Mouse (Mus musculus): ENCODE measurements around the gene Brox. TPM values are rescaled to one million over a fixed set of nuclear protein-coding genes. Genes with fewer than 3 reads are reported as not detected.
A peak's percentile ranks its signal among the peaks of the same experiment; 100 is the strongest.
"Not testable (repeated sequence)": the region's sequence is repeated elsewhere in the genome, so short reads cannot be mapped to it uniquely, and the experiment has no call there.

The Brox gene
- 40.3 and 50.3 TPM in 2 replicates for polyA plus RNA-seq (2016; fragmentation: Nextera tagmentation; extraction: Ambion mirVana)

GRCm38 (mm10) chr1:183296877-183297383, at the start of gene Brox:
Gene Brox, minus strand, starts transcription at chr1:183297269.
- no peaks in the 10 kb centered on the region for H3K9me3 ChIP-seq (replicated peaks)
- H3K27me3 ChIP-seq (ENCODE audit: low read depth, poor library complexity, severe bottlenecking), result no peaks in the 10 kb centered on the region
- peak within 1 kb of the TSS; percentile 59 for H3K4me3 ChIP-seq
- peak within 1 kb of the TSS; percentile 85 for H3K27ac ChIP-seq (replicated peaks)
- peak; percentile 95 for DNase-seq (ENCODE audit: low spot score)
- peaks cover 21% of the 10 kb centered on the region for H3K36me3 ChIP-seq
- WGBS, result under 1% methylated on average over 39 of the region's 39 CpGs
- peaks cover 4% of the 10 kb centered on the region; the same call in 1 of the 2 replicates for H3K4me1 ChIP-seq

DNA sequence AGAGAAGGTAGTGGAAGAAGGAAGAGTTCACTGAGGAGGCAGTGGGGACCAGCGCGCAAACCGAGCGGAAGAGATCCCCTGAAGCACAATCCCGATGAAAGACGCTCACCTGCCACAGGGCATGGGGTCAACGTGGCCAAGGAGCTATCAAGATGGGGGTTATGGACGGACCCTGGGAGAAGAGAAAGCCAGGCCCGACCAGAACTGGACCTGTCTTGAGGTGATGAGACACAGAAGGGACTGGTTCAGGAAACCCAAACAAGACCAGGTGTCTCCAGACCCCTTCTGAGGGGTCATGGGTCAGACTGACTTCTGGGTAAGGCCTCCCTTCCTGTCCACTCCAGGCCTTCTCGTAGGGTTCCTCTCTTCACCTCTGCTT, 48.7 kb upstream of the Brox start:
- no peak for DNase-seq (ENCODE audit: low spot score)
- Histone ChIP-seq H3K9me3 (replicated peaks) (no peaks in the 10 kb centered on the region), H3K4me1 (peaks cover 17% of the 10 kb centered on the region), H3K27me3 (ENCODE audit: low read depth, poor library complexity, severe bottlenecking) (no peaks in the 10 kb centered on the region), H3K27ac (replicated peaks) (peak overlapping the region; percentile 88), H3K36me3 (peaks cover 46% of the 10 kb centered on the region), H3K4me3 (peak overlapping the region; percentile 82)
- WGBS, result 11% methylated on average over 10 of the region's 10 CpGs

DNA sequence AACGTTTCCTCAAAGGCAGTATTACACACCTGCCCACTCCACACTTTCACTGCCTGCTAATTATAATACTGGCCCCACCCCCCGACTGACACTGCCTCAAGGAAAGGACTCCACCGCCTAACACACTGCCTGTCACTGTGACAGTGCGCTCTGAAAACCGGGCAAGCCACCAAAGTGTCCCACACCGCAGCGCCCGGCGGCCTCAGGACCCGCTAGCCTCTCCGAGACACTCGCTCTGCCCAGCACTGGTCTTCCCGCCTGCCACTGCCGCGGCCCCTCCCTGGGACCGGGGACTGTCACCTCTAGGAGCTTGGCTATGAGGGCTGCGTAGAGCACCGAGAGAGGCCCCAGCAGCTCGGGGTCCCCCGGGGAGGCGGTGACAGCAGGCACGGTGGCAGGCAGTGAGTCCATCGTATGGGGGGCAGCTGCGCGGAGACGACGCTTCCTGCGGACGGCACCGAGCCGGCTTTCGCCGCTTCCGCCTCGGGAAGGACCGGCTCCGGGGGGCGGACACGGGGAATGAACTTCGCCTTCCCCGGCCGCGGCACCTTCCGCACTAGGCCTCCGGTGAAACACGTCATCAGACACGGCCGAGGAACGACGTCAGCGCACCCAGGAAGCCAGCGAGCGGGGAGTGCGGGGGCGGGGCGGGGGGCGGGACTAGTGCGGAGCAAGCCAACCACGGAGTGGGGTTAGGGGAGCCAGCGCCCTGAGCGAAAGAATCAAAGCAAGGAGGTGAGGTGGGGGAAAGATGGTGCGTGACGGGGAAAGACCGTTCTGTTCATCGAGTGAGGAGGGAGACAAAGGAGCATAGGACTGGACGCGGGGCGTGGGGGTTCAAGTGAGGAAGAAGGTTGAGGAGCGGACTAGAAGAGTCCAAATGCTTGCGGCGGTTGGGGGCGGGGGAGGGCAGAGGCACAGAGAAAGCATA, 48.1 kb upstream of the Brox start:
- peaks cover 17% of the 10 kb centered on the region for H3K4me1 ChIP-seq
- H3K4me3 ChIP-seq, result peak overlapping the region; percentile 82
- peak overlapping the region; percentile 88 for H3K27ac ChIP-seq (replicated peaks)
- under 1% methylated on average over 72 of the region's 72 CpGs for WGBS
- peaks cover 45% of the 10 kb centered on the region for H3K36me3 ChIP-seq
- DNase-seq (ENCODE audit: low spot score), result peak; percentile 89
- H3K27me3 ChIP-seq (ENCODE audit: low read depth, poor library complexity, severe bottlenecking), result no peaks in the 10 kb centered on the region
- no peaks in the 10 kb centered on the region for H3K9me3 ChIP-seq (replicated peaks)

- H3K27me3 ChIP-seq (ENCODE audit: low read depth, poor library complexity, severe bottlenecking); H3K27ac ChIP-seq (replicated peaks); H3K4me3 ChIP-seq; DNase-seq (ENCODE audit: low spot score); H3K9me3 ChIP-seq (replicated peaks): not testable (repeated sequence)
- peaks cover 46% of the 10 kb centered on the region for H3K36me3 ChIP-seq
- whole genome bisulfite sequencing, result 97% methylated on average over 1 of the region's 1 CpGs
- H3K4me1 ChIP-seq, result peaks cover 17% of the 10 kb centered on the region
These were observed 45.8 kb upstream of the Brox start for GRCm38 (mm10) chr1:183342902-183343301.

DNA sequence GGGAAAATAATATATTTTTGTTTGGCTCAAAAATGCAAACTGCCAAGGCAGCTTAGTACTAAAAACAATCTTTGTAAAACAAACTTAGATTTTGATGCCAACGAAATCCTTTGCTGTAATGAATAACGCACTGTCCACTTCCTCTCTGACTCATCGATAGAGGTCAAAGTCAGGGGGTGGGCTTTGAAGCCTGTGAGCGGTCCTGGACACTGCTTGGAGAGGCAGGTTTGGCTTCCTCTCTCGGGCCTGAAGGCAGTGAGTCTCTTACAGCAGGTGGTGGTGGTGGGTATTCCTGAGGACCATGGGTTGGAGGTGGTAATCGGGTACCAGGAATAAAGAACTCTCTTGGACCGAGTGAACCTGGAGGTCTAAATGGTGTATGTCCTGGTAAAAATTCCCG, 30.1 kb upstream of the Brox start:
- H3K4me1 ChIP-seq, result no peaks in the 10 kb centered on the region
- no peak for DNase-seq (ENCODE audit: low spot score)
- no peak overlapping the region for H3K27ac ChIP-seq (replicated peaks)
- peaks cover 97% of the 10 kb centered on the region for H3K36me3 ChIP-seq
- 0 out of 2 replicates have a peak, but pooled peaks cover 5% of the 10 kb centered on the region for H3K9me3 ChIP-seq (replicated peaks)
- 91% methylated on average over 8 of the region's 8 CpGs for WGBS
- no peak overlapping the region for H3K4me3 ChIP-seq
- H3K27me3 ChIP-seq (ENCODE audit: low read depth, poor library complexity, severe bottlenecking), result no peaks in the 10 kb centered on the region

DNA sequence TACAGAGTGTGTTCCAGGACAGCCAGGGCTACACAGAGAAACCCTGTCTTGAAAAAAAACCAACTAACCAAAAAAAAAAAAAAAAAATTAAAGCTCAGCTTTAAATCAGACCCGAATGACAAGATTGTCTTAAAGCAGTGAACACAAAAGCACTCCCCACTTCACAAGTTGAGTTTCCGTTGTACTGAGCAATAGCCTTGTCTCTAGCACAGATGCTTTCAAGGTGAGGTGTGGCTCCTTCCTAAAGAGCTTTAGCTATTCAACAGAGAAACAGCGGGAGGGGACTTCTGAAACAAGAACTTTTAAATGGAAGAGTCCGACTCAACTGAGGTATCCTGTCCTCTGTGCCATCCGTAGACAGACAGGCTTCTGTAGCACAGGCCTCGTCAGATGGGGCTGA, 27.4 kb upstream of the Brox start:
- 94% methylated on average over 6 of the region's 6 CpGs for WGBS
- Histone ChIP-seq H3K27me3 (ENCODE audit: low read depth, poor library complexity, severe bottlenecking) (no peaks in the 10 kb centered on the region), H3K9me3 (replicated peaks) (0 out of 2 replicates have a peak, but pooled peaks cover 5% of the 10 kb centered on the region), H3K4me1 (no peaks in the 10 kb centered on the region), H3K36me3 (peaks cover 94% of the 10 kb centered on the region), H3K4me3 (no peak overlapping the region), H3K27ac (replicated peaks) (no peak overlapping the region)
- no peak for DNase-seq (ENCODE audit: low spot score)

DNA sequence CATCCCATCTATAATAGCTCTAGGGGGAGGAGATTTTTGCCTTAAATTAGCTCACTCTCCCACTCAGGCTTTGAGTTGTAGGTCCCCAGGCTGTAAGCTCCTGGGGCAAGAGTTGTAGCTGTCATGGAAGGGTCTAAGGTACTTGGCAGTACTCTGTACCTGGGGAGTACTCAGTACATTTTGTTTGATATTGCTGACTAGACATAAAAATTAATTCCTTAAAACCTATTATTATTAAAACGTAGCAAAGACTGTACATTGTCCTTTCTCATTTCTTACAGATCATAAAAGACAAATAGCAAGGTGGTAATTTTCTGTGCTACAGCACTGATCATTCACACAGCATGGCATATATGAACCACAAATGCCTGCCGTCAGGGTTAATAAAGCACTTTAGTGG, 26.9 kb upstream of the Brox start:
- H3K4me3 ChIP-seq, result no peak overlapping the region
- DNase-seq (ENCODE audit: low spot score), result no peak
- no peaks in the 10 kb centered on the region for H3K27me3 ChIP-seq (ENCODE audit: low read depth, poor library complexity, severe bottlenecking)
- H3K9me3 ChIP-seq (replicated peaks), result 0 out of 2 replicates have a peak, but pooled peaks cover 5% of the 10 kb centered on the region
- H3K4me1 ChIP-seq, result no peaks in the 10 kb centered on the region
- WGBS, result 97% methylated on average over 2 of the region's 2 CpGs
- no peak overlapping the region for H3K27ac ChIP-seq (replicated peaks)
- peaks cover 94% of the 10 kb centered on the region for H3K36me3 ChIP-seq

- not testable (repeated sequence) for DNase-seq (ENCODE audit: low spot score); H3K4me3 ChIP-seq; H3K27ac ChIP-seq (replicated peaks); H3K27me3 ChIP-seq (ENCODE audit: low read depth, poor library complexity, severe bottlenecking); H3K4me1 ChIP-seq; H3K9me3 ChIP-seq (replicated peaks)
- H3K36me3 ChIP-seq, result peaks cover 90% of the 10 kb centered on the region
- 93% methylated on average over 5 of the region's 5 CpGs for WGBS
These were observed 25.4 kb upstream of the Brox start for GRCm38 (mm10) chr1:183322496-183322895.

GRCm38 (mm10) chr1:183320708-183321107, 23.6 kb upstream of the Brox start:
- H3K27ac ChIP-seq (replicated peaks), result no peak overlapping the region
- H3K27me3 ChIP-seq (ENCODE audit: low read depth, poor library complexity, severe bottlenecking), result no peaks in the 10 kb centered on the region
- no peak overlapping the region for H3K4me3 ChIP-seq
- peaks cover 90% of the 10 kb centered on the region for H3K36me3 ChIP-seq
- H3K4me1 ChIP-seq, result no peaks in the 10 kb centered on the region
- 0 out of 2 replicates have a peak, but pooled peaks cover 5% of the 10 kb centered on the region for H3K9me3 ChIP-seq (replicated peaks)
- WGBS, result 88% methylated on average over 3 of the region's 3 CpGs
- no peak for DNase-seq (ENCODE audit: low spot score)

DNA sequence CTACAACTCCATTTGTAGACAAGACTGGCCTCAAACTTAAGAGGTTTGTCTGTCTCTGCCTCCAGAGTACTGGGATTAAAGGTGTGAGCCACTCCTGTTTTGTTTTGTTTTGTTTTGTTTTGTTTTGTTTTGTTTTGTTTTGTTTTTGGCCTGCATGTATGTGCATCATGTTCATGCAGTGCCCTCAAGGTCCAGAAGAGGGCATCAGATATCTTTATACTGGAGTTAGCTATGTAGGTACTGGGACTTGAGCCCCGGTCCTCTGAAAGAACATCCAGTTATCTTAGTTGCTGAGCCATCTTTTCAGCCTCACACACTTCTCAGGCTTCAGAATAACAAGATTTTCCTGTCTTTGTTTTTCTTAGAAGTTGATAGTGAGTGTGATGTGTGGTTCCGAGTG, 18.7 kb upstream of the Brox start:
- DNase-seq (ENCODE audit: low spot score), result no peak
- Histone ChIP-seq H3K27ac (replicated peaks) (no peak overlapping the region), H3K4me3 (no peak overlapping the region), H3K27me3 (ENCODE audit: low read depth, poor library complexity, severe bottlenecking) (no peaks in the 10 kb centered on the region), H3K4me1 (no peaks in the 10 kb centered on the region), H3K36me3 (peaks cover 82% of the 10 kb centered on the region), H3K9me3 (replicated peaks) (no peaks in the 10 kb centered on the region)
- WGBS, result 88% methylated on average over 2 of the region's 2 CpGs

DNA sequence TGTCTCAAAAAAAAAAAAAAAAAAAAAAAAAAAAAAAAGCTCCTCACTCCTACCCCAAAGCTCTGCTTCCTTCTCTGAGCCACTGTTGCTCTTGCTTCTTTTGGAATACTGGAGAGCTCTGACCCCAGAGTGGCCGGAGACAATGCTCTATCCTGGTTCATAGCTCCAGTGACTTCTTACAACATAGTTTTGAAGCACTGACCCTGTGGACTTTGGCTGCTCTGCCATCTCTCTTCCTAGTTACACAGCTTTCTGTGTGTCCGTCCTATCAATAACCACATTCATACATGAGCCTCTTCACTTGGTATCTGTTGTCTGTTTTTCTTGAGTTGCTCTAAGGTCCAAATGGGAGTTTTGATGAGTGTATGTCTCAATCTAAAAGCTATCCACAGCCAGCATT, 15.0 kb upstream of the Brox start:
- Histone ChIP-seq H3K27me3 (ENCODE audit: low read depth, poor library complexity, severe bottlenecking) (no peaks in the 10 kb centered on the region), H3K27ac (replicated peaks) (no peak overlapping the region), H3K36me3 (peaks cover 70% of the 10 kb centered on the region), H3K9me3 (replicated peaks) (no peaks in the 10 kb centered on the region), H3K4me3 (no peak overlapping the region), H3K4me1 (no peaks in the 10 kb centered on the region)
- WGBS, result 95% methylated on average over 2 of the region's 2 CpGs
- no peak for DNase-seq (ENCODE audit: low spot score)

GRCm38 (mm10) chr1:183309601-183310000, 12.5 kb upstream of the Brox start:
- not testable (repeated sequence) for DNase-seq (ENCODE audit: low spot score); H3K4me3 ChIP-seq; H3K4me1 ChIP-seq; H3K27ac ChIP-seq (replicated peaks); H3K27me3 ChIP-seq (ENCODE audit: low read depth, poor library complexity, severe bottlenecking); H3K9me3 ChIP-seq (replicated peaks)
- H3K36me3 ChIP-seq, result peaks cover 56% of the 10 kb centered on the region
- whole genome bisulfite sequencing, result 77% methylated on average over 2 of the region's 2 CpGs

DNA sequence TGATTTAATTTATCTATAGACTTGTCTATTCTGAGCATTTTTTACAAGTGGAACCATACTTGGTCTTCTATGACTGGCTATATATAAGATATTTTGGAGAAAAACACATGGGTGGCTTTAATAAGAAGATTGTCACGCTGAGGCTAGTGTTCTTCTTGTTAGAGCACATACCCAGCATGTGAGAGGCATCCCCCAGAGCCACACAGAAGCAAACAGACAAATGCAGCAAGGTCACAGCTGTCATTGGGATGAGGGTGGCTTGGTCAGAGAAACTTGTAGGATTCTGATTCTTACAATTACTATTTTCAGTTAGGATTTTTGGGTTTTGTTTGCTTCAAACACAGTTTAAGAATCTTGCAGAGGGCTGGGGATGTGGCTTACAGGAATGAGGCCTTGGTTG, 11.4 kb upstream of the Brox start:
- no peak for DNase-seq (ENCODE audit: low spot score)
- Histone ChIP-seq H3K4me3 (no peak overlapping the region), H3K9me3 (replicated peaks) (no peaks in the 10 kb centered on the region), H3K27ac (replicated peaks) (no peak overlapping the region), H3K27me3 (ENCODE audit: low read depth, poor library complexity, severe bottlenecking) (no peaks in the 10 kb centered on the region), H3K4me1 (no peaks in the 10 kb centered on the region), H3K36me3 (peaks cover 46% of the 10 kb centered on the region)
- 87% methylated on average over 1 of the region's 1 CpGs for WGBS

All from midbrain, embryonic 10.5 days (tissue).